In the genomic region with DNA sequence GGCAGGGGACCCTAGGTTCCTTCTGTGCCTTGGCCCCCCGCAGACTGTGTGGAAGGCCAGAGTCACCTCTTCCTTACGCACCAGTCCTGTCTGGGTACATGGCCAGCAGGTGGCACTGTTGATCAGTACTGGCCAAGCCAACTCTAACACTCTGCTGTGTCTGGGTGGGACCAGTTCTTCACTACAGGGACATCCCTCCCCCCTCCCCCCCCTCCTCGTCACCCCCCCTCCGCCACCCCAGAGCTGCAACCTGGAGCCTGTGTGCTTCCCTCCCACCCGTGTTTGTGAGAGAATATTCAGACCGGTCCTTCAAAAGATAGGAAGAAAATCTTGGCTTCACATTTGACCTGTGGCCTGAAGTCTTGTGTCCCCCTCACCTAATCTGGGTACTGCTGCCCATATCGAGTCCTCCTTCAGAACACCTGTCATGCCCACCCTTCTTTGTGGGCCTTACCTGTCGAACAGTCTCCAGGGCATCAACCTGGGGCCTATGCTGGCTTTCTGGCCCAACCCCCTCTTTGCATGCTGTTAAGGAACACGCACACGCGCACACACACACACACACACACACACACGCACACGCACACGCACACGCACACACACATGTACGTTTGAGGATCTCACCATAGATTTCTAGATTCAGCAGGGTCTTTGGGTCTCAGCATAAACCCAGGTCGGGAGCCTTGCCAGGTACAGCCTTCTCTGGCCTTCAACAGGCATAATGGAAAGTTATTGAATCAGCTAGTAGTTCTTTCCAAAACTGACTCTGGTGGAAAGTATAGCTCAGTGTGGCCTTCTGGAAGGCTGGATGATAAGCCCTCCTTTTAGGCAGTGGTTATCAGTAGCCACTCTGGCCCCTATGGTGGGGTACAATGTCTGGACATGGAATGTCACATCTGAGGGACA, we compare ENCODE assay signal across 8 mouse cellular contexts. TPM values are rescaled to one million over a fixed set of nuclear protein-coding genes. Genes with fewer than 3 reads are reported as not detected.
DNase-seq lines count a peak whose midpoint lies in the region; ATAC-seq lines count a peak whose summit lies in the region.

No protein-coding gene starts in this region.

- no peaks in the 10 kb centered on the region for H3K27me3 ChIP-seq in intestine, embryonic 14.5 days (replicated peaks; ENCODE audit: control insufficient read depth, insufficient read depth, low read length)

- no peak overlapping the region for H3K27ac ChIP-seq in intestine, embryonic 14.5 days (ENCODE audit: low read depth)

- H3K9me3 ChIP-seq in intestine, embryonic 14.5 days (ENCODE audit: control insufficient read depth, low read length) = no peaks in the 10 kb centered on the region

- no peaks in the 10 kb centered on the region for H3K4me1 ChIP-seq in intestine, embryonic 14.5 days (replicated peaks; ENCODE audit: control insufficient read depth, insufficient read depth, low read length)

- peak; percentile 88 for ATAC-seq in intestine, embryonic 14.5 days (replicated peaks; ENCODE audit: low FRiP score, low TSS enrichment, low read depth)
- ATAC-seq in megakaryocyte-erythroid progenitor cell, adult 5-6 weeks (replicated peaks; ENCODE audit: low FRiP score, low TSS enrichment, poor library complexity, severe bottlenecking) = peak; percentile 80

- no peak overlapping the region for H3K4me2 ChIP-seq in intestine, embryonic 14.5 days (ENCODE audit: low read length)

- peaks cover 25% of the 10 kb centered on the region for H3K36me3 ChIP-seq in intestine, embryonic 14.5 days (ENCODE audit: control insufficient read depth, insufficient read depth, low read length)

- no peak overlapping the region for H3K4me3 ChIP-seq in intestine, embryonic 14.5 days (ENCODE audit: low read depth, low read length)

- peak; percentile 94 to 95 for DNase-seq in adrenal gland, adult 18-20 months (ENCODE audit: low spot score in 2 of 2)
- DNase-seq in embryo, embryonic 11 days = peak; percentile 87
- DNase-seq in gastrocnemius, postnatal 36 days = peak; percentile 86 to 88
- peak; percentile 93 for DNase-seq in intestine, embryonic 14.5 days (ENCODE audit: low spot score)
- DNase-seq in left cerebral cortex, postnatal 14 days (ENCODE audit: low spot score in 2 of 2) = peak; percentile 89 to 90
- DNase-seq in right cerebral cortex, postnatal 14 days = peak; percentile 92
- peak; percentile 93 for DNase-seq in urinary bladder, postnatal 14 days (ENCODE audit: low spot score)

- intact Hi-C loops in gastrocnemius, postnatal 36 days (cut with DNase I) = loop anchor here (1.0 to 5.0 kb wide), 3 partner anchors 47 to 248 kb away; a partner anchor contains a TSS
- intact Hi-C loops in left cerebral cortex, postnatal 14 days (cut with DNase I) = loop anchor here (1.0 to 10.0 kb wide), 4 partner anchors 33 to 256 kb away; a partner anchor contains a TSS

- 56% methylated on average over 17 of the region's 17 CpGs for WGBS in intestine, embryonic 14.5 days

- no peak overlapping the region for H3K9ac ChIP-seq in intestine, embryonic 14.5 days (ENCODE audit: low read length)

RNA-seq across cellular contexts. Expression of a gene that starts 9.6 kb away (rescaled TPM):
- total RNA-seq in adrenal gland, adult 18-20 months (2021) = 10 to 100 TPM; 45.3 to 51.7 TPM
- 1 to 10 TPM; 6.6 to 8.9 TPM for total RNA-seq in gastrocnemius, postnatal 36 days (2021)
- polyA plus RNA-seq in intestine, embryonic 14.5 days (2014; fragmentation: Nextera tagmentation; extraction: Ambion mirVana) = 79.9 and 95.1 TPM in 2 replicates
- 10 to 100 TPM; 18.9 to 21.4 TPM for total RNA-seq in left cerebral cortex, postnatal 14 days (2021)
- 24.8 and 29.7 TPM in 2 replicates for total RNA-seq in megakaryocyte-erythroid progenitor cell, adult 5-6 weeks (2014; fragmentation: Nextera tagmentation)
- total RNA-seq in megakaryocyte-erythroid progenitor cell, adult 5-6 weeks (2017) = 47.8 and 50.9 TPM in 2 replicates

RNA-seq across cellular contexts. Expression of a gene that starts 9.9 kb away (rescaled TPM):
- 10 to 100 TPM; 14.4 to 15.2 TPM for total RNA-seq in adrenal gland, adult 18-20 months (2021)
- 1 to 10 TPM; 3.6 to 3.7 TPM for total RNA-seq in gastrocnemius, postnatal 36 days (2021)
- polyA plus RNA-seq in intestine, embryonic 14.5 days (2014; fragmentation: Nextera tagmentation; extraction: Ambion mirVana) = 11.8 and 13.6 TPM in 2 replicates
- 10 to 100 TPM; 10.3 to 12.3 TPM for total RNA-seq in left cerebral cortex, postnatal 14 days (2021)
- total RNA-seq in megakaryocyte-erythroid progenitor cell, adult 5-6 weeks (2014; fragmentation: Nextera tagmentation) = 2.8 and 8.3 TPM in 2 replicates
- 3.3 and 5.2 TPM in 2 replicates for total RNA-seq in megakaryocyte-erythroid progenitor cell, adult 5-6 weeks (2017)

RNA-seq across cellular contexts. Expression of a gene that starts 32.9 kb away (rescaled TPM):
- total RNA-seq in adrenal gland, adult 18-20 months (2021) = 10 to 100 TPM; 74.3 to 84.7 TPM
- 10 to 100 TPM; 22.1 to 32.2 TPM for total RNA-seq in gastrocnemius, postnatal 36 days (2021)
- 40.1 and 51.7 TPM in 2 replicates for polyA plus RNA-seq in intestine, embryonic 14.5 days (2014; fragmentation: Nextera tagmentation; extraction: Ambion mirVana)
- 10 to 100 TPM; 37.3 to 40.4 TPM for total RNA-seq in left cerebral cortex, postnatal 14 days (2021)
- 5.1 and 6.4 TPM in 2 replicates for total RNA-seq in megakaryocyte-erythroid progenitor cell, adult 5-6 weeks (2014; fragmentation: Nextera tagmentation)
- total RNA-seq in megakaryocyte-erythroid progenitor cell, adult 5-6 weeks (2017) = 5.5 and 12.5 TPM in 2 replicates
